Mouse (Mus musculus): ENCODE measurements around the gene Tab1. TPM values are rescaled to one million over a fixed set of nuclear protein-coding genes. Genes with fewer than 3 reads are reported as not detected.
A peak's percentile ranks its signal among the peaks of the same experiment; 100 is the strongest.

Tab1 gene
- polyA plus RNA-seq, 2 experiments from 2014 or later, result 12.0 to 39.6 TPM

DNA sequence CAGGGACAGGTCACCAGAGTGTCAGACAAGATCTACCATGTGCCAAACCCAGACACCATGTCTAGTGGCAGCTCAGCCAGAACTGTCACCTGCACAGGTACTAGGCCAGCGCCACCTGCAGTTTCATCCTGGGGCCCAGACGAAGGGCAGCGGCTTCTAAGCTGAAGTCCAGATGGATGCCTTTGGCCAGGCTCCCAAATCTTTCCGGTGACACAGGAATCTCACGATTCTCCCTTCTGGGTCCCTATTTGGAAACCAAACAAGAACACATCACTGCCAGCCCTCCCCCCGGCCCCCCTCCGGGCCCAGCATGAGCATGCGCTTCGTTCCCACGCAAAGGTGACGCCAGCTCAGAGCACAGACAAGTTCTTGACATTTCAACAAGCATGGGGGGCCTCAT is 30.3 kb downstream of the Tab1 start:
- no peak for ATAC-seq

- ATAC-seq, result no peak
These were observed 30.8 kb downstream of the Tab1 start for GRCm38 (mm10) chr15:80163716-80164115.

DNA sequence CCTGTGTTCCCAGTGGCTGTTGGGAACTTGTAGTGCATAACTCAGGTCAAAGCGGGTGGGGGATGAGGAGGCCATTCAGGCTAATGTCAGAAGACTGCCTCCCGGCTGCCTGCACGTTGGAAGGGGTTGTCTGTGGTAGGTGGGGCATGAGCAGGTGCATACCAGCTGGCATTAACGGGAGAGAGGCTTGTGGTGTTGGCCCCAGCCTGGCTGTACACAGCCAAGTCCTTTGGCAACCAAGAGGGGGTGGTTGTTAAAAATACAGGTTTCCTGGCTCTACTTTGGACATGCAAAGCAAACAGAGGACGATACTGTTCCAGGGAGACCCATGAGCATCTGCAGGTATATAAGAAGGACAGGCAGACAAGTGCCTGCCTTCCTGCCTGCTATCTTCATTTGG is 32.5 kb downstream of the Tab1 start:
- ATAC-seq, result no peak

DNA sequence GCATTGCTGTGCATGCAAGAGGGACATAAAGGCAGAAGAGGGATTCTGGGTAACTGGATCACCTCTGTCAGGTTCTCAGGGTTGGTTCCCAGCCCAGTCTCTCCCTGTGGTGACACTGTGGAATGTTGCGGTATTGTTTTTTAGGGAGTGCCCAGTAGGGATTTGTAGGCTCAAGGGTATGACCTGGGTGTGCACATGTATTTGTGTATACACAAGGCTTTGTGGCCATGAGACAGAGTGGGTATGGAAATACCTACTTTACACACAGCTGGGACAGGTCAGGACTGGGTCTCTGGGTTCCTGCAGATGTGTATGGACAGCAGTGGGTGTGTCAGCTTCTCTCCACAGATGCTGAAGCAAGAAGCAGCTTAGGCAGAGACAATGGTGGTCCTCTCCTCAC is 36.6 kb downstream of the Tab1 start:
- no peak for ATAC-seq

GRCm38 (mm10) chr15:80170357-80170756 is 37.4 kb downstream of the Tab1 start:
- no peak for ATAC-seq

GRCm38 (mm10) chr15:80171286-80171685 is 38.4 kb downstream of the Tab1 start:
- ATAC-seq, result no peak

GRCm38 (mm10) chr15:80171791-80172190 is 38.9 kb downstream of the Tab1 start:
- ATAC-seq, result no peak

DNA sequence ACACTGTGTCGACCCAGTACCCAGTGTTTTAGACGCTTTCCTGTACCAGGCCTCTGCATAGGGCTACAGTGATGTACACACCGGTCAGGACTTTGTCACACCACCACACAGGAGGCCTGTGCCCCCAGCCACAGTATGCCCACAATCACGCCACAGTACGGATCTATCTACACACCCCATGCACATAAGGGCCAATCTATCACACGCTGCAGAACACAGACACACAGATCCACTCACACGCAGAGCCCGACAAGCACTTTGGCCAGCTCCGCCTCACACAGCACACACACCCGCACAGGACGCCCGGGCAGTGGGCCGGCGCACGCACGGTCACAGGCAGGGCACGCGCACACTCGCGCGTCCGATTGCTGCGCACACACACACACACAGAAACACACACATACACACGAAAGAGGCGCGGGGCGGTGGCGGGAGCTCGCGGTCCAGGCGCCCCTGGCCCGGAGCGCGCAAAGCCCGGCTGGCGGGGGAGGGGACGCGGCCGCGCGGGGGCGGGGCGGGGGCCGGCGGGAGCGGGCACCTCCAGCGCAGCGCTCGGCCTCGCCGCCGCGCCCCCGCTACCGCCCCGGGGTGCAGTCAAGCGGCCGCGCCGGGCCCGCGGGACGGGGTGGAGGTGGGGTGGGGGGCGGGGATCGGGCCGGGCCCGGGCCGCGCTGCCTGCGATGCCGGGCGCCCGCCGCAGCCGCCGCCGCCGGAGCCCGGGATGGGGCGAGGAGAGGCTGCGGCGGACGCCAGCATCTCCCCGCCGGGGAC is 40.3 kb downstream of the Tab1 start, which contains the start of gene Mgat3:
Gene Mgat3, plus strand, starts transcription at position 721 of the 771 bp plus-strand sequence.
- no peak for ATAC-seq

DNA sequence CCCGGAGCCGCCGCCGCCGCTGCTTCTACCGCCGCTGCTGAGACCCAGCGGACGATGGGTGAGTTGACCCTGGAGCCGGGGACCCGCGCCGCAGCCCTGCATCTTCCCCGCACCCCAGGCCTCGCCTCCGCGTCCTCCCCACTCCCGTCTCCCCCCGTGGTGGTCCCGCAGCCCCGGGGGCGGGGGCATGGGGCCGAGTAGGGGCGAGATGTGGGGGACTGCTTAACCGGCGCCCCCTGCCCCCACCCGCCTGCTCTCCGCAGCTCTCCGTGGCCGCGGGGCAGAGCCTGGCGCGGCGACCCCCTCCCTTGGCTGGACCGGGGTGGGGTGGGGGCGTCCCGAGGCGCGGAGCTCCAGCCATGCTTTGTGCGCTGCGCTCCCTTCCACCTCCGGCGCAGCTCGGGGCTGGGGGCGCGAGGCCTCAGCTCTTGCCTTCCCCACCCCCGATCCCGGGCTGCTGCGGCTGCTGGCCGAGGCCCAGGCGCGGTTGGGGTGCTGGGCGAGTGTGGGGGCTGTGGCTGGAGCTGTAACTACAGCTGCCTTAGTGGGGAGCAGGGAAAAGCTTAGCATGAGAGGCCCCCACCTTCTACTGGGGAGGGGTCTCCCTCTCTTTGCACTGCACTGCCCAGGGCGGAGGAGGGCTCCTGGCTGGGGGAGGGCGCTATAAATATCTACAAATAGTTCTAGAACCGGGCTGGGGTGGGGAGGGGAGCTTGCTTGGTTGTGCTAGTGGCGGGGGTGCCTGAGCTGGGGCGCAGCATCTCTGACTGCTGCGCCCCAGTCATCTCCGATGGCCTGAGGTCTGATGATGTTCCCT is 41.1 kb downstream of the Tab1 start:
- ATAC-seq, result no peak

DNA sequence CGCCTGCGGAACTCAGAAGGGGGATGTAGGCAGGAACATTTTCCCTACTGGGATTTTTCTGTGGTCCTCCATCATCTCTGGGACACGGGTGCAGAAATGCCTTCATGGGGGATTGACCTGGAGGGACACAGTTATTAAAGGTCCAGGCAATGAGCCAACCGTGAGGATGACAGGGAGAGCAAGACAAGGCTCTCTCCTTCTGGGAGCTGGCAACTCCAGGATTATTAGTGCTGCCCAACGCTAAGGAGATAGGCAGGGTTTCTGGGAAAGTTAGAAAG is 41.6 kb downstream of the Tab1 start:
- no peak for ATAC-seq

GRCm38 (mm10) chr15:80175316-80175715 is 42.4 kb downstream of the Tab1 start:
- no peak for ATAC-seq

DNA sequence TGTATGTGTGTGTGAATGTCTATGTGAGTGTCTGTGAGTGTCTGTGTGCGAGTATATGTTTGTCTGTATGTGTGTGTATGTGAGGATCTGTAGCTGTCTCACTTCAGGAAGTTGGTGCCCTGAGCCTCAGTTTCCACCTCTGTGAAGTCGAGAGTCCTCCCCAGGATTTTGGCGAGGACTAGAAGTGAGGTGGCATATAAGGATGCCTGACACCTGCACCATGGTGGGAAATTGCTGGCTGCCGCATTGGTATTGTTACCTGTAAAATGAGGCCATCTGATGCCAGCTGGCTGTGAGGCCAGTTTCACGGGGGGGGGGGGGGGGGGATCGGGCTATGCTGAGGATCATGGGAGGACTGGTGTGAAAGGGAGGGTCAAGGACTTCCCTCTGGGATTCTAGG is 42.8 kb downstream of the Tab1 start:
- no peak for ATAC-seq

DNA sequence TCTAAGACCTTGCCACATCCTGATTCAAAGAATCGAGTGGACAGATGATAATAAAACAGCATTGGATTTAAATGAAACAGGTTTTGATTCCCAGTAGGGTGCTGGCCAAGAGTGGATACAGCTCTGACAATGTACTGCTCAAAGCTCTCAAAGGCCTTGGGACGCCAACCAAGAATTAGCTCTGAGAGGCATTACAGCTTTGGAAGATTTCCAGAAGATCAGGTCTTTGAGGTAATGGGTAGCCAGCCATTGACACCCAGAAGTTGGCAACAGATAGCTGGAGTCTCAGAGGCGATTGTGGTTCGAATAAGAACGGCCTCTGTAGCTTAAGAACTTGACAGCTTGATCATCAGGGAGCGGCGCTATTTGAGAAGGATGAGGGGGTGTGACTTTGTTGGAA is 48.6 kb downstream of the Tab1 start:
- no peak for ATAC-seq

DNA sequence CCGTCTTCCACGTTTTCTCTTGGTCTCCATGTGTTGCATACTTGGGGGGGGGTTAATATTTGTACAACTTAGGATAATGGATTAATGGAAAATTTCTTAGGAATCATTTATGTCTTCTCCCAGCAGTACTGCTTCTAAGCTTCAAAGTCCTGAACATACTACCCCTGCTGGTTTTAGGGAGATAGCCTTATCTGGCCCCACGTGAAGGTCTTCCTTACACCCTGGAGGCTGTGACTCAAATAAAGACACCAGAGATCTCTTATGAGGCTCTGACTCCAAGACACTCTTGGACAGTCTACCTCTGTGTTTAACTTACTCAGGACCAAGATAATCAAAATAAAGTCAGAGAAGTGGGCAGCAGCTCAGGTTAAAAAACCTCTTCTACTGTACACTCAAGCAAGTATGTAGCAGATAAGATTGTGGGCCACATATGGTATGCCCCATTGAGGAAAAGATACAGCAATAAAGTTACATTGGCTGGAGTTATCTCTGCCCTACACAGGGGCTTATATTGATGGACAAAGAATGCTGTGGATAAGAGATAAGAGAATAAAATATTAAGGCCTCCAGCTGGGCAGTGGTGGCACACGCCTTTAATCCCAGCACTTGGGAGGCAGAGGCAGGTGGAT is 49.3 kb downstream of the Tab1 start:
- no peak for ATAC-seq

DNA sequence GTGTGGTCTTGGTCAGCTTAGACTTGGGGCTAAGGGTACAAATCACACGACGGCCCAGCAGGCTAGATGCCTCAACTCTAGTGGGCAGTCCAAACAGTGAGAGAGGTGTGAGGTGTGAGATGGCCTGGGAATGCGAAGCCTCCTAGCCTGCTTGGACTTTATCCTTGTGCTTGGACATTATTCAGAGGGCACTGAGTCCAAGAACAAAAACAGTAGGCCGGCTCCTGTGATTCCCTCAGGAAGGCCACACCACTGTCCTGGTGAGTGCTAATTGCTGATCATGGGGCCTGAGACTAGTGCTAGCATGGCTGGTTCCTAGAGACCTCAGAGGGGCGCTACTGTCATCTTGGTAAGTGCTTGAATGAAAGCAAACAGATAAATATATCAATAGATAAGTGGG is 56.0 kb downstream of the Tab1 start:
- no peak for ATAC-seq

DNA sequence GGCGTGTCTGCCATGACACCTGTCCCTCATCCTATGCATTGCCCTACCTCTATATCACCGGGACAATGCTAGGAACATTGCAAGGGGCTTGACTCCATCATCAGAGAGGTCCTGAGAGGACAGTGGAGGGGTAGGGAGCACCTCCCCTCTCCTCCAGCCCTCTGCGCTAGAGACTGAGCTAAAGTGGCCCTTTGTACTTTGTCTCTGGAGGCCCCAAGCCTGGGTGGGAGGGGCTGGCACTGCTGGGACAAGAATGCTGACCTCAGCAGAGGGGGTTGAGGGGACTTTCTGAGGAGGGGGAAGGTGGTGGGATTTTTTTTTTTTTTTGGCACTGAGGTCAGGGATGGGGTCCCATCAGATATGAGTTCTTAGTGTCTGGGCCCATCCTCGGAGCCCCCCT is 57.1 kb downstream of the Tab1 start:
- ATAC-seq, result no peak

GRCm38 (mm10) chr15:80191585-80192245 is 58.8 kb downstream of the Tab1 start:
- ATAC-seq, result peak; percentile 56

DNA sequence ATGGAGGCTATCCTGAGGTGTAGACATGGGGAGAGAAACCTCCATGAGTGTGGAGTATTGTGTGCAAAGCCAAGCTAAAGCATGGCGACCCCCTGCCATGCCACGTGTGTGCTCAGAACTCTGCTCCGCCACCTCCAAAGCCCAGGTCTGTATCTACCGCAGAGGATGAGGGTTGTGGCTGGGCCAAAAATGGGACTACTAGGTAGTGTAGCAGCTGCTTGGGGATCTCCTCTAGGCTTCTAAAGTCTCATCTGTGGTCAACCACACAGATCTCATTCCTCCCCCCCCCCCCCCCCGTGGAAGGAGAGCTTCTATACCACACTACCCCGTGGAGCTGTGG is 59.3 kb downstream of the Tab1 start:
- peak; percentile 80 for ATAC-seq

DNA sequence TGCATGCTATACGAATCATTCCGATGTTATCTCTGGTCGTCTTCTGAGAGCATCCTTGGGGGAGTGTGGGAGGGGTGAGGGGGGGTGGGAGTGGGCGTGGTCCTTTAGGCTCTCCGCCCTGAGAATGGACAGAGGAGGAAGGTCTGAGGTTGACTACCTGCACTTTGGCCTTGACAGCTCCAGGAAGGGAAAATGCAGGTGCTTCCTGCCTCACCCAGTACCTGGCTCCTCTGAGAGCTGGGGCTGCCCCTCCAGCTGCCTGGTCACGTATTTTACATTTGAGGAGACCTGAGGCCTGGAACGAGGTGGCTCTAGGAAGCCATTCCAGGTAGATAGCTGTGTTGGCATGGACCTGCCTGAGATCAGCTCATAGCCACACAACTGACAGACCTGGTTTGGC is 59.9 kb downstream of the Tab1 start:
- ATAC-seq, result peak; percentile 49

GRCm38 (mm10) chr15:80199556-80199955 is 66.6 kb downstream of the Tab1 start:
- no peak for ATAC-seq

- no peak for ATAC-seq
These were observed 69.3 kb downstream of the Tab1 start for GRCm38 (mm10) chr15:80202111-80202775.

DNA sequence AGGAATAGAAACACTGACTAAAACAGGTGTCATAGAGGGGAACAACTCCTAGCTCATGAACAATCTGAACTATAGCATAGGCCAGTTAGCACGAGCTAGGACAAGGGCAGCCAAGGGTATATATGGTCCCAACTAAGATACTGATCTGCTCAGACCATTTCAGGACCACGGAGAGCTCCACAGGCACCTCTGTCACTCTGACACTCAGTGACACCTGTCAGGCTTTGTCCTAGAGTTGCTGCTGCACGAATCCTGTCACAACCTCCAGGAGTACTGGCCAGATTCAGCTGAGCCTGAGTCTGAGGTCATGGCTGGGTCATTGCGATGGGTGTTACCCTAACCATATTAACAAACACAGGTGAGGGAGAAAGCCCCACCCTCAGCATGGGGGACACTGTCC is 70.5 kb downstream of the Tab1 start:
- ATAC-seq, result no peak

DNA sequence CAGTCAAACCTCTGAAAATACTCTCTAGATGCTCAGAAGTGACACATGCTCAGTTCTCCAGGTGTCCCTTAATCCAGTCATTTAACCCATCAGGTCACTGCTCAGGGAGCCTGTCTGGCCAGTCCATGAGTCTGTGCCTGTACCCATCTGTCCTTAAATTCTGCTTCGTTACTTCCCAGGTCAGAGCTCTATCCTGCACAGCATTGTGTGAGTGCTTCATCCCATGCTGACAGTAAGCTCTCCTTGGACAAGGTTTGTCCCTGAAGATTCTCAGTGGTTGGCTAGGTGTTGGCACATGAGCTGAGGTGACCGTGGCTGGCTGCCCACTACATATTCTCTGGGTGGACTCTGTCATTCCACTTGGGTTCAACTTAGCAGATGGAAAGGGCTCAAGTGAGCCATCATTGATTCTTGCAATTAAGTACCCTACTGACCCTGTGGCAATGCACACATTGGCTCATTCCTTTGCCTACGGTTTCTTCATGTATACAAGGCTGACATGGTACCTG is 73.2 kb downstream of the Tab1 start:
- no peak for ATAC-seq
